Mouse (Mus musculus) CH12.LX (cell line): ENCODE results near the gene Mta1. TPM values are rescaled to one million over a fixed set of nuclear protein-coding genes. Genes with fewer than 3 reads are reported as not detected.

ENCODE experiments used
- DNase-seq: peaks from one replicate; pipeline ENCODE4 v3.0.0-alpha.2; 2013; ENCODE audit errors: extremely low read depth
- H3K27ac ChIP-seq: 2 replicates; pipeline ENCODE4 v1.5.1; 2012; ENCODE audit warnings: low read depth, mild to moderate bottlenecking, control low read depth, moderate library complexity; ENCODE audit not compliant: insufficient read depth
- H3K27me3 ChIP-seq: replicated peaks from 2 replicates; pipeline ENCODE3; 2012; ENCODE audit warnings: inconsistent platforms
- H3K36me3 ChIP-seq, 2 experiments: replicated peaks in 1 of 2; 2 replicates each; pipeline versions ENCODE3 to v1.6.1; 2012; ENCODE audit warnings: inconsistent platforms in 1 of 2, low read length in 1 of 2, mild to moderate bottlenecking in 1 of 2, mixed read lengths in 1 of 2, moderate library complexity in 1 of 2; ENCODE audit not compliant: control insufficient read depth in 1 of 2, insufficient read depth in 1 of 2
- H3K4me1 ChIP-seq, 2 experiments: 2 replicates each; pipeline ENCODE4 v1.6.1; 2012; ENCODE audit warnings: inconsistent platforms in 1 of 2, moderate library complexity in 1 of 2; ENCODE audit not compliant: insufficient read depth in 2 of 2, control insufficient read depth in 1 of 2
- H3K4me2 ChIP-seq: 2 replicates; pipeline ENCODE4 v1.6.1; 2012; ENCODE audit warnings: low read depth, mild to moderate bottlenecking, control low read depth; ENCODE audit not compliant: poor library complexity, insufficient read depth, severe bottlenecking
- H3K4me3 ChIP-seq, 3 experiments: fragments of 150-350 bp in 1 of 3; sonication (generic) in 1 of 3; replicated peaks in 1 of 3; 2 replicates each; pipeline versions ENCODE3 to v1.5.1; 2011 to 2012; ENCODE audit warnings: low read depth in 2 of 3, low read length in 2 of 3, mild to moderate bottlenecking in 2 of 3, moderate library complexity in 2 of 3, control low read depth in 1 of 3, improper control_type of control experiment in 1 of 3, inconsistent platforms in 1 of 3, mixed read lengths in 1 of 3; ENCODE audit not compliant: poor library complexity in 1 of 3
- H3K79me2 ChIP-seq: replicated peaks from 2 replicates; pipeline ENCODE4 v1.6.1; 2012; ENCODE audit warnings: mild to moderate bottlenecking, moderate library complexity; ENCODE audit not compliant: control insufficient read depth, poor library complexity, insufficient read depth, severe bottlenecking; ENCODE audit errors: extremely low read depth
- H3K9ac ChIP-seq: 2 replicates; pipeline ENCODE4 v1.6.1; 2012; ENCODE audit warnings: low read depth, mild to moderate bottlenecking, control low read depth, moderate library complexity; ENCODE audit not compliant: insufficient read depth
- H3K9me3 ChIP-seq: replicated peaks from 2 replicates; pipeline ENCODE3; 2012; ENCODE audit warnings: low read length, inconsistent platforms, mixed read lengths
- BHLHE40 ChIP-seq: IDR thresholded peaks from 2 replicates; pipeline ENCODE4 v1.6.1; 2011; ENCODE audit warnings: mild to moderate bottlenecking, low read depth, low read length, improper control_type of control experiment
- CHD1 ChIP-seq: IDR thresholded peaks from 2 replicates; pipeline ENCODE4 v1.6.1; 2012; ENCODE audit warnings: low read depth, low read length, improper control_type of control experiment, inconsistent platforms
- CHD2 ChIP-seq: IDR thresholded peaks from 2 replicates; pipeline ENCODE4 v1.6.1; 2011; ENCODE audit warnings: low read length, improper control_type of control experiment
- E2F4 ChIP-seq: IDR thresholded peaks from 2 replicates; pipeline ENCODE4 v1.6.1; 2011; ENCODE audit warnings: low read depth, low read length, improper control_type of control experiment; ENCODE audit not compliant: insufficient replicate concordance
- ELF1 ChIP-seq: IDR thresholded peaks from 2 replicates; pipeline ENCODE4 v1.6.1; 2014; ENCODE audit warnings: low read depth, mild to moderate bottlenecking, inconsistent platforms, low read length, improper control_type of control experiment
- EP300 ChIP-seq: IDR thresholded peaks from 2 replicates; pipeline ENCODE4 v1.6.1; 2011; ENCODE audit warnings: low read length, improper control_type of control experiment
- ETS1 ChIP-seq: conservative IDR thresholded peaks from 2 replicates; pipeline ENCODE4 v1.6.1; 2012; ENCODE audit warnings: low read depth, mild to moderate bottlenecking, inconsistent platforms, low read length, improper control_type of control experiment, moderate library complexity
- HCFC1 ChIP-seq: IDR thresholded peaks from 2 replicates; pipeline ENCODE4 v1.6.1; 2012; ENCODE audit warnings: low read depth, mild to moderate bottlenecking, inconsistent platforms, low read length, improper control_type of control experiment
- IRF4 ChIP-seq: IDR thresholded peaks from 2 replicates; pipeline ENCODE4 v1.6.1; 2014; ENCODE audit warnings: low read depth, mild to moderate bottlenecking, inconsistent platforms, low read length, improper control_type of control experiment
- KAT2A ChIP-seq: IDR thresholded peaks from 2 replicates; pipeline ENCODE4 v1.6.1; 2012; ENCODE audit warnings: low read length, improper control_type of control experiment, inconsistent platforms; ENCODE audit not compliant: insufficient replicate concordance
- MAX ChIP-seq: IDR thresholded peaks from 2 replicates; pipeline ENCODE4 v1.6.1; 2011; ENCODE audit warnings: low read length, improper control_type of control experiment
- MEF2A ChIP-seq: IDR thresholded peaks from 2 replicates; pipeline ENCODE4 v1.6.1; 2014; ENCODE audit warnings: low read depth, mild to moderate bottlenecking, inconsistent platforms, low read length, improper control_type of control experiment, borderline replicate concordance
- MXI1 ChIP-seq: IDR thresholded peaks from 2 replicates; pipeline ENCODE4 v1.6.1; 2011; ENCODE audit warnings: mild to moderate bottlenecking, low read depth, low read length, improper control_type of control experiment
- MYC ChIP-seq: IDR thresholded peaks from 2 replicates; pipeline ENCODE4 v1.6.1; 2011; ENCODE audit warnings: low read depth, mild to moderate bottlenecking, improper control_type of control experiment, low read length
- NELFE ChIP-seq: IDR thresholded peaks from 2 replicates; pipeline ENCODE4 v1.6.1; 2011; ENCODE audit warnings: low read depth, low read length, improper control_type of control experiment
- NRF1 ChIP-seq: IDR thresholded peaks from 2 replicates; pipeline ENCODE4 v1.6.1; 2014; ENCODE audit warnings: low read depth, mild to moderate bottlenecking, inconsistent platforms, low read length, improper control_type of control experiment, moderate library complexity
- PAX5 ChIP-seq: IDR thresholded peaks from 2 replicates; pipeline ENCODE4 v1.6.1; 2012; ENCODE audit warnings: low read length, inconsistent platforms, mixed read lengths
- POLR2A ChIP-seq: IDR thresholded peaks from 2 replicates; pipeline ENCODE4 v1.6.1; 2011; ENCODE audit warnings: low read depth, mild to moderate bottlenecking, improper control_type of control experiment, low read length
- RAD21 ChIP-seq: IDR thresholded peaks from 2 replicates; pipeline ENCODE4 v1.6.1; 2011; ENCODE audit warnings: low read depth, mild to moderate bottlenecking, low read length, improper control_type of control experiment, moderate library complexity
- SIN3A ChIP-seq: IDR thresholded peaks from 2 replicates; pipeline ENCODE4 v1.6.1; 2012; ENCODE audit warnings: low read length, improper control_type of control experiment, inconsistent platforms
- TBP ChIP-seq: conservative IDR thresholded peaks from 2 replicates; pipeline ENCODE4 v1.6.1; 2011; ENCODE audit warnings: low read depth, low read length, improper control_type of control experiment
- TCF12 ChIP-seq: IDR thresholded peaks from 2 replicates; pipeline ENCODE4 v1.6.1; 2014; ENCODE audit warnings: low read depth, mild to moderate bottlenecking, inconsistent platforms, low read length, improper control_type of control experiment
- ZC3H11A ChIP-seq: IDR thresholded peaks from 2 replicates; pipeline ENCODE4 v1.6.1; 2012; ENCODE audit warnings: low read depth, mild to moderate bottlenecking, inconsistent platforms, low read length, improper control_type of control experiment
- ZMIZ1 ChIP-seq: IDR thresholded peaks from 2 replicates; pipeline ENCODE4 v1.6.1; 2012; ENCODE audit warnings: low read depth, mild to moderate bottlenecking, inconsistent platforms, low read length, improper control_type of control experiment
- ZNF384 ChIP-seq: IDR thresholded peaks from 2 replicates; pipeline ENCODE4 v1.6.1; 2012; ENCODE audit warnings: low read depth, low read length, improper control_type of control experiment, inconsistent platforms
- dilution Hi-C: fragments of 300-500 bp; cut with MboI; formaldehyde crosslinking; loops from 2 replicates; pipeline ENCODE4 v1.14.3; 2020; ENCODE audit warnings: low sequenced_read_pairs; ENCODE audit not compliant: extremely low pct_unique_long_range_greater_than_20kb, extremely low pct_ligation_motif_present
- in situ Hi-C: fragments of 300-500 bp; cut with MboI; formaldehyde crosslinking; loops from 3 replicates; pipeline ENCODE4 v1.14.3; 2019; ENCODE audit warnings: low sequenced_read_pairs, low pct_ligation_motif_present, low pct_unique_long_range_greater_than_20kb, mixed read lengths
- polyA plus RNA-seq: library from polyadenylated mRNA; unstranded; fragments of >175 nt; gene quantifications from 2 replicates; pipeline ENCODE4 v1.2.1, GENCODE M21; 2012; ENCODE audit warnings: low read depth; ENCODE audit not compliant: insufficient read length
- total RNA-seq, 2 experiments: library from RNA; depleted of rRNA; stranded (reverse); fragments of 300-350 nt in 1 of 2; fragments of >200 nt in 1 of 2; gene quantifications; 2 replicates each; pipeline ENCODE4 v1.2.3; 2012 to 2014

Gene Mta1
- total and polyA plus RNA-seq, 3 experiments: 11.5 to 76.7 (median 39.4) TPM

DNA sequence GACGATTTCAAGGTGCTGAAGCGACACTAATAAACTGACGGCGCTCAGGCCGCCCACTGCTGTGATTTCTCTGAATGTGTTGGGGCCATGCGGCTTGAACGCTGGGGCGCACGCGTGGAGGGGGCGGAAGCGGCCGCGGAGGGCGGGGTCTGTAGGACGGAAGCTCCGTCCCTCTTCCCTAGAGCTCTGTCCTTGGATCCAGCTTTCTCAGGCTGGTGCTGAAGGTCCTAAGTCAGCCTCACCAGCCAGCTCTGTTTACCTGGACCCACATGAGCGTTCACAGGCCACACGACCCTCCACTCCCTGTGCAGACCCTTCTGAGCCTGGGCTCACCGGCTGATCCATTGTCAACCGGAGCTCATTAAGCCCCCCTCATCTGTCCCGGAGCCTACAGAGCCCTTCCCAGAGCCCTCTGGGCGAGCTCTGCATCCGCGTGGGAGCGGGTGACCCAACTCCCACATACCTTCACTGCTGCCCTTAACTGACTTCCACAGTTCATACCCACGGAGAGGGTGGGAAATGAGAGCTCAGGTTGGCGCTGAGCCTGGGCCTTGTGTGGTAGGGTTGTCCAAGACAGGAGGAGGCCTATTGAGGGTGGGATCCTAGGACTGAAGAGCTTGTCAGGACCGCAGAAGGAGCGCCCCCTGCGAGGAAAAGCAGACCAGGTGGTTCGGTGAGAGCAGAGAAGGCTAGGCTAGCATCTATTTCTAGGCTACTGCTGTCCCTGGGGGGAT, 23.6 kb upstream of the Mta1 start, which contains the start of gene Tex22:
Gene Tex22 (plus strand): TSS at position 174 of the 734 bp plus-strand sequence.
- peaks cover 0 to 27% of the 10 kb centered on the region in 2 experiments for H3K36me3 ChIP-seq
- no peak for TF ChIP-seq ZNF384
- peak; percentile 73 for TF ChIP-seq SIN3A
- TF ChIP-seq TCF12: peak; percentile 61; the same call in 1 of the 2 replicates
- TF ChIP-seq TBP: peak; percentile 76
- TF ChIP-seq POLR2A: peak; percentile 89
- no peak for TF ChIP-seq E2F4
- TF ChIP-seq ETS1: no peak
- TF ChIP-seq MEF2A: 0 out of 2 replicates have a peak, but pooled peaks have one; percentile 24
- TF ChIP-seq ZMIZ1: peak; percentile 72
- TF ChIP-seq MYC: peak; percentile 96
- peak; percentile 86 for TF ChIP-seq NRF1
- no peak for TF ChIP-seq PAX5
- TF ChIP-seq KAT2A: no peak
- peak; percentile 92 for TF ChIP-seq MAX
- TF ChIP-seq EP300: no peak
- no peak for TF ChIP-seq ZC3H11A
- peak; percentile 83 for TF ChIP-seq MXI1
- no peak for TF ChIP-seq IRF4
- 0 out of 2 replicates have a peak, but pooled peaks have one; percentile 45 for TF ChIP-seq CHD1
- peak; percentile 68 for TF ChIP-seq NELFE
- no peak for TF ChIP-seq RAD21
- no peak for TF ChIP-seq CHD2
- TF ChIP-seq ELF1: peak; percentile 81
- peak; percentile 55 for TF ChIP-seq HCFC1
- peak; percentile 39; the same call in 1 of the 2 replicates for TF ChIP-seq BHLHE40

More for the DNA sequence above, 23.6 kb upstream of the Mta1 start, which contains the start of gene Tex22:
- no peaks in the 10 kb centered on the region for H3K9me3 ChIP-seq
- H3K9ac ChIP-seq: peak within 1 kb of the TSS; percentile 68
- H3K27me3 ChIP-seq: no peaks in the 10 kb centered on the region
- H3K4me3 ChIP-seq: peak within 1 kb of the TSS; percentile 56 to 81 (median 72)
- peaks cover 16 to 29% of the 10 kb centered on the region in 2 experiments for H3K4me1 ChIP-seq
- no peaks in the 10 kb centered on the region for H3K79me2 ChIP-seq
- dilution Hi-C loops (no loop called here), in situ Hi-C loops (loop anchor here (5.0 kb wide), 1 partner anchor 33 kb away; no protein-coding TSS in a partner anchor)
- H3K27ac ChIP-seq: peak within 1 kb of the TSS; percentile 65
- DNase-seq: peak; percentile 64
- peak within 1 kb of the TSS; percentile 75 for H3K4me2 ChIP-seq
